Mouse (Mus musculus): Measurements from ENCODE around the gene Rhox3c. TPM values are rescaled to one million over a fixed set of nuclear protein-coding genes. Genes with fewer than 3 reads are reported as not detected.
"Not testable (repeated sequence)": the region's sequence is repeated elsewhere in the genome, so short reads cannot be mapped to it uniquely, and the experiment has no call there.

Rhox3c gene
- polyA plus RNA-seq (2015; fragmentation: Nextera tagmentation; extraction: Ambion mirVana) = not detected in 2 replicates

- not testable (repeated sequence) for H3K4me2 ChIP-seq (ENCODE audit: low read depth, low read length); H3K9ac ChIP-seq (ENCODE audit: low read depth, low read length); H3K27ac ChIP-seq (ENCODE audit: low read length); H3K4me3 ChIP-seq (ENCODE audit: low read depth, low read length); H3K27me3 ChIP-seq (ENCODE audit: control insufficient read depth, insufficient read depth, low read depth, low read length); H3K9me3 ChIP-seq (replicated peaks; ENCODE audit: control insufficient read depth, low read length); H3K36me3 ChIP-seq (ENCODE audit: control insufficient read depth, insufficient read depth); ATAC-seq (ENCODE audit: low read depth); H3K4me1 ChIP-seq (ENCODE audit: control insufficient read depth, low read depth, low read length)
- 62% methylated on average over 3 of the region's 4 CpGs for WGBS (ENCODE audit: insufficient replicate concordance)
Measured at GRCm38 (mm10) chrX:37458285-37458684, at the start of gene Rhox3c. Rhox3c (plus strand) TSS chrX:37458585.

GRCm38 (mm10) chrX:37411767-37412166 is 46.6 kb upstream of the Rhox3c start, which contains the start of gene Rhox2b:
Rhox2b (plus strand) TSS chrX:37412067.
- no CpG with 5 or more reads among the region's 9 CpGs for WGBS (ENCODE audit: insufficient replicate concordance)
- H3K4me3 ChIP-seq (ENCODE audit: low read depth, low read length); H3K9me3 ChIP-seq (replicated peaks; ENCODE audit: control insufficient read depth, low read length); H3K36me3 ChIP-seq (ENCODE audit: control insufficient read depth, insufficient read depth); H3K27ac ChIP-seq (ENCODE audit: low read length); ATAC-seq (ENCODE audit: low read depth); H3K9ac ChIP-seq (ENCODE audit: low read depth, low read length); H3K27me3 ChIP-seq (ENCODE audit: control insufficient read depth, insufficient read depth, low read depth, low read length); H3K4me2 ChIP-seq (ENCODE audit: low read depth, low read length); H3K4me1 ChIP-seq (ENCODE audit: control insufficient read depth, low read depth, low read length): not testable (repeated sequence)

- not testable (repeated sequence) for H3K4me2 ChIP-seq (ENCODE audit: low read depth, low read length); H3K27me3 ChIP-seq (ENCODE audit: control insufficient read depth, insufficient read depth, low read depth, low read length); H3K27ac ChIP-seq (ENCODE audit: low read length); ATAC-seq (ENCODE audit: low read depth); H3K36me3 ChIP-seq (ENCODE audit: control insufficient read depth, insufficient read depth); H3K4me3 ChIP-seq (ENCODE audit: low read depth, low read length); H3K4me1 ChIP-seq (ENCODE audit: control insufficient read depth, low read depth, low read length); H3K9ac ChIP-seq (ENCODE audit: low read depth, low read length); H3K9me3 ChIP-seq (replicated peaks; ENCODE audit: control insufficient read depth, low read length)
- 68% methylated on average over 14 of the region's 15 CpGs for WGBS (ENCODE audit: insufficient replicate concordance)
Measured at GRCm38 (mm10) chrX:37432194-37432593, 26.2 kb upstream of the Rhox3c start, which contains the start of gene Rhox4b. Rhox4b (plus strand) TSS chrX:37432494.

DNA sequence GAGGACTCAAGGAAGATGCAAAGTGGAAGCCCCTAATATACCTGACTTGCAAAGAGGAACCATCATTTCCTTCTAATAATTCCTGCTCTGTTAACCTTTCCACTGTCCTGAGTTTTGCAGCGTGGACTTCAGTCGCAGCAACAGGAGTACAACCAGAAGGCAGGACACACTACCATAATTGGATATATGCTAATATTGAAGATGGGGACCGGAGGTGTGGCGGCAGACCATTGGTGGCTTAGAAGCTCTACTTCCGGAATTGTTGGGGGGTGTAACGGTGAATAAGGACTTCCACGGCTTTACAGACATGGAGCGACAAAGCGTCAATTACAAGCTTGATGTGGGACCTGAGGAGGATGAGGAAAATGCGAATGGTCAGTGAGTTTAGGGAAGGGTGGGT is 5.0 kb upstream of the Rhox3c start, which contains the start of gene Rhox2c:
Rhox2c (plus strand) TSS at position 301 of the 400 bp plus-strand sequence.
- not testable (repeated sequence) for H3K9ac ChIP-seq (ENCODE audit: low read depth, low read length); H3K4me1 ChIP-seq (ENCODE audit: control insufficient read depth, low read depth, low read length); H3K27ac ChIP-seq (ENCODE audit: low read length); H3K4me3 ChIP-seq (ENCODE audit: low read depth, low read length); H3K4me2 ChIP-seq (ENCODE audit: low read depth, low read length); H3K36me3 ChIP-seq (ENCODE audit: control insufficient read depth, insufficient read depth); H3K9me3 ChIP-seq (replicated peaks; ENCODE audit: control insufficient read depth, low read length); H3K27me3 ChIP-seq (ENCODE audit: control insufficient read depth, insufficient read depth, low read depth, low read length); ATAC-seq (ENCODE audit: low read depth)
- WGBS (ENCODE audit: insufficient replicate concordance) = 86% methylated on average over 7 of the region's 10 CpGs

DNA sequence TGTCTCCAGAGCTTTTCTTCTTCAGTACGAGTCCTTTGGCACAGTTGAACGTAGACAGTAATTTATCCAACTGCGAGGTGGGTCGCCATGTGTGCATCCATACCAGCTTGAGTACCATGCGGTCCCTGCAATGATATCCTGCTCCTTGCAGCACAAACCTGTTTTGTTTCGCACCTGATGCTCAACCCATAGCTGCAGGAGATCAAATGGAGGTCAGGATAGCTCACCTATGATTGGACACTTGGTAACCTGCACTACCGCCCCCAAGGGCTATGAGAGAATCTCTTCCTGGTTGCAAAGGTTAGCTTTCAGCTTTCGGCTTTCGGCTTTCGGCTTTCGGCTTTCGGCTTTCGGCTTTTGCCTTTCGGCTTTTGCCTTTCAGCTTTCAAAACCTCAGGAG is 21.7 kb downstream of the Rhox3c start, which contains the start of gene Rhox4c:
Rhox4c (plus strand) TSS at position 301 of the 400 bp plus-strand sequence.
- not testable (repeated sequence) for H3K27me3 ChIP-seq (ENCODE audit: control insufficient read depth, insufficient read depth, low read depth, low read length); H3K4me1 ChIP-seq (ENCODE audit: control insufficient read depth, low read depth, low read length); H3K27ac ChIP-seq (ENCODE audit: low read length); H3K4me3 ChIP-seq (ENCODE audit: low read depth, low read length); H3K36me3 ChIP-seq (ENCODE audit: control insufficient read depth, insufficient read depth); ATAC-seq (ENCODE audit: low read depth); H3K9me3 ChIP-seq (replicated peaks; ENCODE audit: control insufficient read depth, low read length); H3K4me2 ChIP-seq (ENCODE audit: low read depth, low read length); H3K9ac ChIP-seq (ENCODE audit: low read depth, low read length)
- 74% methylated on average over 14 of the region's 14 CpGs for WGBS (ENCODE audit: insufficient replicate concordance)

DNA sequence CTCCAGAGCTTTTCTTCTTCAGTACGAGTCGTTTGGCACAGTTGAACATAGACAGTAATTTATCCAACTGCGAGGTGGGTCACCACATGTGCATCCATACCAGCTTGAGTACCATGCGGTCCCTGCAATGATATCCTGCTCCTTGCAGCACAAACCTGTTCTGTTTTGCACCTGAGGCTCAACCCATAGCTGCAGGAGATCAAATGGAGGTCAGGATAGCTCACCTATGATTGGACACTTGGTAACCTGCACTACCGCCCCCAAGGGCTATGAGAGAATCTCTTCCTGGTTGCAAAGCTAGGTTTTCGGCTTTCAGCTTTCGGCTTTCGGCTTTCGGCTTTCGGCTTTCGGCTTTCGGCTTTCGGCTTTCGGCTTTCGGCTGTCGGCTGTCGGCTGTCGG is 55.7 kb downstream of the Rhox3c start, which contains the start of gene Rhox4d:
Rhox4d (plus strand) TSS at position 301 of the 400 bp plus-strand sequence.
- not testable (repeated sequence) for H3K9me3 ChIP-seq (replicated peaks; ENCODE audit: control insufficient read depth, low read length); H3K27me3 ChIP-seq (ENCODE audit: control insufficient read depth, insufficient read depth, low read depth, low read length); H3K4me2 ChIP-seq (ENCODE audit: low read depth, low read length); H3K27ac ChIP-seq (ENCODE audit: low read length); H3K9ac ChIP-seq (ENCODE audit: low read depth, low read length); H3K36me3 ChIP-seq (ENCODE audit: control insufficient read depth, insufficient read depth); H3K4me1 ChIP-seq (ENCODE audit: control insufficient read depth, low read depth, low read length); ATAC-seq (ENCODE audit: low read depth); H3K4me3 ChIP-seq (ENCODE audit: low read depth, low read length)
- WGBS (ENCODE audit: insufficient replicate concordance) = 77% methylated on average over 14 of the region's 18 CpGs

Other genes with a start within 250 kb of the Rhox3c start
- gene Gm9, start 247.5 kb upstream of the Rhox3c start, polyA plus RNA-seq (2015; fragmentation: Nextera tagmentation; extraction: Ambion mirVana) = not detected in 2 replicates
- not detected in 2 replicates for gene Rhox1, start 236.3 kb upstream of the Rhox3c start, polyA plus RNA-seq (2015; fragmentation: Nextera tagmentation; extraction: Ambion mirVana)
- gene Rhox2a, start 213.6 kb upstream of the Rhox3c start, polyA plus RNA-seq (2015; fragmentation: Nextera tagmentation; extraction: Ambion mirVana) = not detected in 2 replicates
- gene Rhox3a, start 208.7 kb upstream of the Rhox3c start, polyA plus RNA-seq (2015; fragmentation: Nextera tagmentation; extraction: Ambion mirVana) = not detected in 2 replicates
- gene Rhox4a, start 193.2 kb upstream of the Rhox3c start, polyA plus RNA-seq (2015; fragmentation: Nextera tagmentation; extraction: Ambion mirVana) = not detected in 2 replicates
- gene Rhox3a2, start 78.6 kb upstream of the Rhox3c start, polyA plus RNA-seq (2015; fragmentation: Nextera tagmentation; extraction: Ambion mirVana) = not detected in 2 replicates
- not detected in 2 replicates for gene Rhox4a2, start 67.7 kb upstream of the Rhox3c start, polyA plus RNA-seq (2015; fragmentation: Nextera tagmentation; extraction: Ambion mirVana)
- not detected in 2 replicates for gene Rhox2b, start 46.5 kb upstream of the Rhox3c start, polyA plus RNA-seq (2015; fragmentation: Nextera tagmentation; extraction: Ambion mirVana)
- gene Rhox4b, start 26.1 kb upstream of the Rhox3c start, polyA plus RNA-seq (2015; fragmentation: Nextera tagmentation; extraction: Ambion mirVana) = not detected in 2 replicates
- gene Rhox2c, start 4.9 kb upstream of the Rhox3c start, polyA plus RNA-seq (2015; fragmentation: Nextera tagmentation; extraction: Ambion mirVana) = not detected in 2 replicates
- gene Rhox4c, start 21.8 kb downstream of the Rhox3c start, polyA plus RNA-seq (2015; fragmentation: Nextera tagmentation; extraction: Ambion mirVana) = not detected in 2 replicates
- not detected in 2 replicates for gene Rhox2d, start 34.8 kb downstream of the Rhox3c start, polyA plus RNA-seq (2015; fragmentation: Nextera tagmentation; extraction: Ambion mirVana)
- not detected in 2 replicates for gene Rhox4d, start 55.8 kb downstream of the Rhox3c start, polyA plus RNA-seq (2015; fragmentation: Nextera tagmentation; extraction: Ambion mirVana)
- gene Rhox2e, start 71.9 kb downstream of the Rhox3c start, polyA plus RNA-seq (2015; fragmentation: Nextera tagmentation; extraction: Ambion mirVana) = not detected in 2 replicates
- gene Rhox3e, start 83.4 kb downstream of the Rhox3c start, polyA plus RNA-seq (2015; fragmentation: Nextera tagmentation; extraction: Ambion mirVana) = not detected in 2 replicates
- gene Rhox4e, start 98.8 kb downstream of the Rhox3c start, polyA plus RNA-seq (2015; fragmentation: Nextera tagmentation; extraction: Ambion mirVana) = not detected in 2 replicates
- not detected in 2 replicates for gene Rhox2f, start 112.8 kb downstream of the Rhox3c start, polyA plus RNA-seq (2015; fragmentation: Nextera tagmentation; extraction: Ambion mirVana)
- gene Rhox3f, start 122.4 kb downstream of the Rhox3c start, polyA plus RNA-seq (2015; fragmentation: Nextera tagmentation; extraction: Ambion mirVana) = not detected in 2 replicates
- gene Rhox4f, start 149.1 kb downstream of the Rhox3c start, polyA plus RNA-seq (2015; fragmentation: Nextera tagmentation; extraction: Ambion mirVana) = not detected in 2 replicates
- gene Rhox3g, start 170.0 kb downstream of the Rhox3c start, polyA plus RNA-seq (2015; fragmentation: Nextera tagmentation; extraction: Ambion mirVana) = not detected in 2 replicates
- not detected in 2 replicates for gene Rhox2g, start 184.9 kb downstream of the Rhox3c start, polyA plus RNA-seq (2015; fragmentation: Nextera tagmentation; extraction: Ambion mirVana)
- not detected in 2 replicates for gene Rhox4g, start 192.7 kb downstream of the Rhox3c start, polyA plus RNA-seq (2015; fragmentation: Nextera tagmentation; extraction: Ambion mirVana)
- gene Rhox3h, start 210.2 kb downstream of the Rhox3c start, polyA plus RNA-seq (2015; fragmentation: Nextera tagmentation; extraction: Ambion mirVana) = not detected in 2 replicates
- gene Rhox2h, start 214.7 kb downstream of the Rhox3c start, polyA plus RNA-seq (2015; fragmentation: Nextera tagmentation; extraction: Ambion mirVana) = not detected in 2 replicates

Measured in liver, embryonic 16.5 days (tissue).